Mouse (Mus musculus): Measurements from ENCODE around the gene Lrwd1. TPM values are rescaled to one million over a fixed set of nuclear protein-coding genes. Genes with fewer than 3 reads are reported as not detected.

Lrwd1 gene
- total and polyA plus RNA-seq, 2 experiments, result 5.3 to 14.9 TPM

DNA sequence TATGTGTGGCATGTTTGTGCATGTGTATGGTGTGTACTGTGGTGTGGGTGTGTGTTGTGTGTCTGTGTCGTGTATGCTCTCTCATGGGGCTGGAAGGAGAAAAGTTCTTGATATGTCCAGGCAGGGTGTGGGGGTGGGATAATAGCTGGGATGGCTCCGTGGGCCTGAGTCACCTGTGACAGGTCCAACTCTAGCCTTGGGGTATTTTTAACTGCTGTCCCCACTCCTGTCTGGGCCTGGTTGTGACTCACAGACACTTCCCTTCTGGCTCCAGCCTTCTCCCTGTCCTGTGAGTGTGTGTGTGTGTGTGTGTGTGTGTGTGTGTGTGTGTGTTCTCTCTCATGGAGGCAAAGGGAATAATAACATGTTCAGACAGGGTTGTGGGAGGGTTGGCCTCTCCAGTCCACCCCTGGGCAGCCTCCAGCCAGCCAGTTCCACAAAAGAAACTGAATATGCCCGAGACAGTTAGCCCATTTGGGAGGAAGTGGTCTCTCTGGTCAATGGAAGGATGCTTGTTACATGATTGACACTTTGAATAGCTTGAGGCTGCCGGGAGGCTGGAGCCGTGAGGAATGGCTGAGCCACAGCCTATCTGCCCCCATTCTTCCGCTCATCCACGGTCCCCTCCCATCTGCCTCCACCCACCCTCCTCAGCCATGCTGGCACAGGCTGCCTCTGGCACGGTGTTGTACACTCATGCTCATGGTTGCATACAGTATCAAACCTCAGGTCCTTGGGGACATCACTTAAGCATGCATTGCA is 41.4 kb downstream of the Lrwd1 start:
- WGBS, result 75% methylated on average over 8 of the region's 8 CpGs
- no peaks in the 10 kb centered on the region for H3K79me2 ChIP-seq (ENCODE audit: control insufficient read depth, insufficient read depth, low read length)
- no peaks in the 10 kb centered on the region for H3K27me3 ChIP-seq (ENCODE audit: control insufficient read depth, insufficient read depth, low read length)
- no peak overlapping the region for H3K27ac ChIP-seq (replicated peaks; ENCODE audit: insufficient read depth, low read depth, low read length)
- no peak for TF ChIP-seq CTCF (IDR thresholded peaks at IDR 0.05; ENCODE audit: low read depth, low read length)
- TF ChIP-seq POLR2A (IDR thresholded peaks at IDR 0.05; ENCODE audit: extremely low read depth, insufficient read depth, low read length), result no peak
- no peaks in the 10 kb centered on the region for H3K4me1 ChIP-seq (ENCODE audit: control insufficient read depth, insufficient read depth, low read length)
- no peaks in the 10 kb centered on the region for H3K36me3 ChIP-seq (ENCODE audit: control insufficient read depth, insufficient read depth, low read length)
- no peak overlapping the region for H3K4me3 ChIP-seq (ENCODE audit: insufficient read depth, low read depth, low read length)
- no peak overlapping the region for H3K9ac ChIP-seq (ENCODE audit: low read depth, low read length)
- DNase-seq (ENCODE audit: extremely low read depth, low read depth, low spot score), result no peak

GRCm38 (mm10) chr5:136091927-136092326 is 43.9 kb downstream of the Lrwd1 start:
- no peaks in the 10 kb centered on the region for H3K36me3 ChIP-seq (ENCODE audit: control insufficient read depth, insufficient read depth, low read length)
- TF ChIP-seq POLR2A (IDR thresholded peaks at IDR 0.05; ENCODE audit: extremely low read depth, insufficient read depth, low read length) (no peak), CTCF (IDR thresholded peaks at IDR 0.05; ENCODE audit: low read depth, low read length) (no peak)
- DNase-seq (ENCODE audit: extremely low read depth, low read depth, low spot score), result no peak
- H3K4me1 ChIP-seq (ENCODE audit: control insufficient read depth, insufficient read depth, low read length), result no peaks in the 10 kb centered on the region
- no peak overlapping the region for H3K27ac ChIP-seq (replicated peaks; ENCODE audit: insufficient read depth, low read depth, low read length)
- whole genome bisulfite sequencing, result 64% methylated on average over 5 of the region's 5 CpGs
- no peaks in the 10 kb centered on the region for H3K27me3 ChIP-seq (ENCODE audit: control insufficient read depth, insufficient read depth, low read length)
- no peak overlapping the region for H3K4me3 ChIP-seq (ENCODE audit: insufficient read depth, low read depth, low read length)
- H3K79me2 ChIP-seq (ENCODE audit: control insufficient read depth, insufficient read depth, low read length), result no peaks in the 10 kb centered on the region
- H3K9ac ChIP-seq (ENCODE audit: low read depth, low read length), result no peak overlapping the region

DNA sequence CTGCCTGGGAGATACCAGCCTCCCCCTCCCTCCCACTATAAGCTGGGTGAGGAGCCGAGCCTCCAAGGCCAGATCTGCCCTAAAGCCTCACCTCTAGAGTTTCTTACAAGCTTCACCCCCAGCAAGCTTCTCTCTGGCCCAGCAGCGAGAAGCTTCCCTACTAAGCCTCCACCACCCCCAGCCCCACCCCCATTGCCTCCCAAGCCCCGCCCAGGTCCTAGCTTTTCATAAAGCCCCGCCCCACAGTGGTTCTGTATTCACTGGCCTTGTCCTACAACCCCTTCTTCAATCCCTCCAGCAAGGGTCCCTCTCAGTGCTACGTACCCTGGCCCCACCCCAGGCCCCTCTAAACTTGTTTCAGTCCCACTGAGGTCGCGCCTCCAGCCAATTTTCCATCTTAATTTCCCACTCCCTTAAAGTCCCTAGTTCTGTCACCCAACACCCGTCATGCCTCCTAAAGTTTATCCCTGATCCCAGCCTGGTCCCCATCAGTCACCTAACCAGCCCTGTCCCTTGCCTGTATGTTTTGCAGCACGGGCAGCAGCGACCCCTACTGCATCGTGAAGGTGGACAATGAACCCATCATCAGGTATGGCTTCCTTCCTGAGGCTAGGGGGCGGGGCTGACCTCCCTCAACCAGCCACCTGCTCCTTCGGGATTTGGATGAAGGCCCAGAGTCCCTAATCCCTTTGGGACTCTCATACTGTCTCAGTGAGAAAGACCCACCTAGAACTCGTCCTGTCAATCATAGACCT is 46.9 kb downstream of the Lrwd1 start:
- no peaks in the 10 kb centered on the region for H3K79me2 ChIP-seq (ENCODE audit: control insufficient read depth, insufficient read depth, low read length)
- no peak overlapping the region for H3K4me3 ChIP-seq (ENCODE audit: insufficient read depth, low read depth, low read length)
- H3K27me3 ChIP-seq (ENCODE audit: control insufficient read depth, insufficient read depth, low read length), result 0 out of 2 replicates have a peak, but pooled peaks cover 4% of the 10 kb centered on the region
- no peak for DNase-seq (ENCODE audit: extremely low read depth, low read depth, low spot score)
- H3K9ac ChIP-seq (ENCODE audit: low read depth, low read length), result no peak overlapping the region
- H3K4me1 ChIP-seq (ENCODE audit: control insufficient read depth, insufficient read depth, low read length), result no peaks in the 10 kb centered on the region
- H3K27ac ChIP-seq (replicated peaks; ENCODE audit: insufficient read depth, low read depth, low read length), result no peak overlapping the region
- no peaks in the 10 kb centered on the region for H3K36me3 ChIP-seq (ENCODE audit: control insufficient read depth, insufficient read depth, low read length)
- WGBS, result 28% methylated on average over 14 of the region's 14 CpGs
- no peak for TF ChIP-seq POLR2A (IDR thresholded peaks at IDR 0.05; ENCODE audit: extremely low read depth, insufficient read depth, low read length)
- 0 out of 2 replicates have a peak, but pooled peaks have one; percentile 23 for TF ChIP-seq CTCF (IDR thresholded peaks at IDR 0.05; ENCODE audit: low read depth, low read length)

DNA sequence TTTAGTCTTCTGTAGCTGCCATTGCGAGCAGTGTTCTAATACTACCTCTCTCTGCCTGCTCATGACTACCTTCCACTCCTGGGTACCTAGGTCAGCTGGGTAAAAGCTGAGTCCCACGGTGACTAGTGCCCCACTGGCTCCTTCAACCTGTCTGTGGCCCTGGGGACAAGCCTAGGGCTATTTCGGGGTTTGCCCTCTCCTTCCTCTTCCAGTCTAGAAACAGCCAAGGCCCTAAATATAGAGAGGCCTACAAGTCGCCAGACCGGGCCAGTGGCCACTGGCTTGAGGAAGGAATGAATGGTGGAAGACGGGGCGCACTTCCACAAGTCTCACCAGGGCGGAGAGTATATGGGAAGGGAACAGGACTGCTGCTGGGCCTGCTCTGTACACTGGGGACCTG is 49.6 kb downstream of the Lrwd1 start:
- Histone ChIP-seq H3K4me3 (ENCODE audit: insufficient read depth, low read depth, low read length) (no peak overlapping the region), H3K79me2 (ENCODE audit: control insufficient read depth, insufficient read depth, low read length) (no peaks in the 10 kb centered on the region), H3K27me3 (ENCODE audit: control insufficient read depth, insufficient read depth, low read length) (0 out of 2 replicates have a peak, but pooled peaks cover 6% of the 10 kb centered on the region), H3K9ac (ENCODE audit: low read depth, low read length) (no peak overlapping the region), H3K36me3 (ENCODE audit: control insufficient read depth, insufficient read depth, low read length) (no peaks in the 10 kb centered on the region), H3K27ac (replicated peaks; ENCODE audit: insufficient read depth, low read depth, low read length) (no peak overlapping the region), H3K4me1 (ENCODE audit: control insufficient read depth, insufficient read depth, low read length) (peaks cover 2% of the 10 kb centered on the region)
- WGBS, result 84% methylated on average over 8 of the region's 8 CpGs
- DNase-seq (ENCODE audit: extremely low read depth, low read depth, low spot score), result no peak
- TF ChIP-seq POLR2A (IDR thresholded peaks at IDR 0.05; ENCODE audit: extremely low read depth, insufficient read depth, low read length) (no peak), CTCF (IDR thresholded peaks at IDR 0.05; ENCODE audit: low read depth, low read length) (no peak)

- no peaks in the 10 kb centered on the region for H3K36me3 ChIP-seq (ENCODE audit: control insufficient read depth, insufficient read depth, low read length)
- no peaks in the 10 kb centered on the region for H3K79me2 ChIP-seq (ENCODE audit: control insufficient read depth, insufficient read depth, low read length)
- H3K9ac ChIP-seq (ENCODE audit: low read depth, low read length), result peak overlapping the region; percentile 25; the same call in 1 of the 2 replicates
- no peak for TF ChIP-seq CTCF (IDR thresholded peaks at IDR 0.05; ENCODE audit: low read depth, low read length)
- no peak for TF ChIP-seq POLR2A (IDR thresholded peaks at IDR 0.05; ENCODE audit: extremely low read depth, insufficient read depth, low read length)
- peak overlapping the region; percentile 75 for H3K4me3 ChIP-seq (ENCODE audit: insufficient read depth, low read depth, low read length)
- 0 out of 2 replicates have a peak, but pooled peaks cover 6% of the 10 kb centered on the region for H3K27me3 ChIP-seq (ENCODE audit: control insufficient read depth, insufficient read depth, low read length)
- 35% methylated on average over 20 of the region's 21 CpGs for WGBS
- DNase-seq (ENCODE audit: extremely low read depth, low read depth, low spot score), result peak; percentile 34
- peaks cover 2% of the 10 kb centered on the region for H3K4me1 ChIP-seq (ENCODE audit: control insufficient read depth, insufficient read depth, low read length)
- H3K27ac ChIP-seq (replicated peaks; ENCODE audit: insufficient read depth, low read depth, low read length), result peak overlapping the region; percentile 54; the same call in 1 of the 2 replicates
These were observed 50.8 kb downstream of the Lrwd1 start for GRCm38 (mm10) chr5:136084891-136085651.

Measured in liver, adult 2 months (tissue).